Comparison of ENCODE assay signal across 27 mouse cellular contexts in genomic region chrX:98841606-98842005, GRCm38 (mm10). TPM values are rescaled to one million over a fixed set of nuclear protein-coding genes. Genes with fewer than 3 reads are reported as not detected.
"Had no signal": no experiment of that assay in that cellular context is flagged by ENCODE, and none has a peak within 500 bp of the region (broad histone marks: within the 10 kb centered on the region; RNA-seq: fewer than 3 reads in every experiment).

No protein-coding gene starts in this region.

- H3K27ac ChIP-seq: heart, adult 2 months; heart, embryonic 13.5 days; heart, embryonic 15.5 days; hindbrain, embryonic 10.5 days; hindbrain, embryonic 12.5 days; hindbrain, embryonic 14.5 days; intestine, embryonic 15.5 days; layer of hippocampus, adult 2 months; left cerebral cortex, adult 2 months; limb, embryonic 13.5 days; limb, embryonic 15.5 days; liver, embryonic 12.5 days; liver, embryonic 14.5 days had no signal

- H3K4me2 ChIP-seq: heart, embryonic 11.5 days; heart, embryonic 13.5 days; heart, embryonic 15.5 days; hindbrain, embryonic 12.5 days; hindbrain, embryonic 14.5 days; intestine, embryonic 15.5 days; limb, embryonic 13.5 days; limb, embryonic 15.5 days; liver, embryonic 12.5 days had no signal

- H3K9me3 ChIP-seq: heart, embryonic 13.5 days; heart, embryonic 15.5 days; hindbrain, embryonic 10.5 days; hindbrain, embryonic 12.5 days; intestine, embryonic 15.5 days; limb, embryonic 13.5 days; limb, embryonic 15.5 days; liver, embryonic 12.5 days had no signal

- H3K4me3 ChIP-seq: heart, adult 2 months; heart, embryonic 13.5 days; heart, embryonic 15.5 days; hindbrain, embryonic 10.5 days; hindbrain, embryonic 12.5 days; intestine, embryonic 15.5 days; layer of hippocampus, adult 2 months; left cerebral cortex, adult 2 months; limb, embryonic 13.5 days; limb, embryonic 15.5 days; liver, embryonic 12.5 days had no signal

- DNase-seq: gastrocnemius, postnatal 14 days; gastrocnemius, postnatal 36 days; heart, adult 11 months; heart, adult 2 months; heart, postnatal 4 days; kidney, adult 18-20 months; kidney, adult 8-10 months; kidney, postnatal 10 days; kidney, postnatal 25 days; kidney, postnatal 4 days; left cerebral cortex, postnatal 4 days had no signal

- H3K4me1 ChIP-seq: heart, embryonic 13.5 days; heart, embryonic 15.5 days; hindbrain, embryonic 10.5 days; hindbrain, embryonic 12.5 days; intestine, embryonic 15.5 days; limb, embryonic 13.5 days; limb, embryonic 15.5 days; liver, embryonic 12.5 days had no signal

- ATAC-seq: hindbrain, embryonic 16.5 days; inflammation-experienced regulatory T-cells, adult 6 months; intestine, embryonic 15.5 days; intestine, postnatal 0 days; liver, embryonic 12.5 days had no signal

- H3K36me3 ChIP-seq: heart, embryonic 13.5 days; heart, embryonic 15.5 days; hindbrain, embryonic 10.5 days; hindbrain, embryonic 12.5 days; intestine, embryonic 15.5 days; limb, embryonic 13.5 days; limb, embryonic 15.5 days; liver, embryonic 12.5 days had no signal

- H3K9ac ChIP-seq: heart, embryonic 13.5 days; heart, embryonic 15.5 days; hindbrain, embryonic 12.5 days; hindbrain, embryonic 14.5 days; intestine, embryonic 15.5 days; limb, embryonic 13.5 days; limb, embryonic 15.5 days; liver, embryonic 12.5 days; liver, embryonic 14.5 days had no signal

- H3K27me3 ChIP-seq: heart, embryonic 15.5 days; hindbrain, embryonic 12.5 days; intestine, embryonic 15.5 days; limb, embryonic 15.5 days; liver, embryonic 12.5 days had no signal

RNA-seq across cellular contexts. Expression of gene Ophn1, which starts 49.2 kb away (rescaled TPM):
- polyA plus RNA-seq: inflammation-experienced regulatory T-cells, adult 6 months had no signal
